Mouse (Mus musculus): ENCODE measurements around the gene Foxp3.

DNA sequence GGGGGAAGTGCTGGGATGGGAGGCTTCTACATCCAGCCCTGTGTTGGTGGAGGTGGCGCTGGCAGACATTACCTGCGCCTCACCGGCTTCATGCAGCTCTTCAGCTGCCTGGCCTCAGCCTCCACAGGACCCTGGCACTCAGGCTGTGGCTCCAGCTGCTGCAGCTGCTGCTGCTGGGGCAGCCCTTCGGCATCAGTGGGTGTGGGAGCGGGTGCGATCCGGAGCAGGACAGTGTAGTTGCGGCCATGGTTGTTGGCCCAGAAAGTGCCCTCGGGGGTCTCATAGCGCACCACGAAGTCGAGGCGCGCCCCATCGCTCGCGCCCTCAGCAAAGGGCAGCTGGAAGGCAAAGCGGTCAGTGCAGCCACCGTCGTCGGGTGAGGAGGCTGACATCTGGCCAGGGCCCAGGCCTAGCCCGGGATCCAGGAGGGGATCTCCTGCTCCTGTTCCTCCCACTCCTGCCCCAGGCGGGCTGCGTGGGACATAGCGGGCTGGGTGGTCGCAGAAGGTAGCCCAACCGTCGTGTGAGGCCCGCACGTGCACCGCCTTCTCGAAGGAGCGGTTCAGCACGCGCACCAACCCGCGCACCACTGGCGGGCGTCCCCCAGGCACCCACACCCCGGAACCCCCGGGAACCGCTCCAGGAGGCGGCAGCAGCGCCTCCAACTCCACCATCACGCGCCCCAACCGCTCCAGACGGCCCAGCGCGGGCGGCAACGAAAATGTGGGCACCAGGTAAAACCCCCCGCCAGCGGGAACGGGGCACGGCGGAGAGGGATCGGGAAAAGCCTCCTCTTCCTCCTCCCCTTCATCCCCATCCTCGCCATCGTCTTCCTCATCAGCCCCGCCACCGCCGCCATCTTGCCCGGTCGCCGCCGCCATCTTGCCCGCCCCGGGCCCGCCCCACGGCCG, at the start of gene Foxp3:
- no peak for TF ChIP-seq CTCF (IDR thresholded peaks at IDR 0.05; ENCODE audit: insufficient read depth, low read depth, low read length)
- TF ChIP-seq POLR2A (IDR thresholded peaks at IDR 0.05; ENCODE audit: insufficient read depth, low read depth, low read length) = no peak
